Mouse (Mus musculus): ENCODE measurements around the gene 4931406P16Rik. TPM values are rescaled to one million over a fixed set of nuclear protein-coding genes. Genes with fewer than 3 reads are reported as not detected.
"Not testable (repeated sequence)": the region's sequence is repeated elsewhere in the genome, so short reads cannot be mapped to it uniquely, and the experiment has no call there.

Gene 4931406P16Rik
- total RNA-seq, 2 experiments from 2014 or later: 35.5 to 52.8 TPM

DNA sequence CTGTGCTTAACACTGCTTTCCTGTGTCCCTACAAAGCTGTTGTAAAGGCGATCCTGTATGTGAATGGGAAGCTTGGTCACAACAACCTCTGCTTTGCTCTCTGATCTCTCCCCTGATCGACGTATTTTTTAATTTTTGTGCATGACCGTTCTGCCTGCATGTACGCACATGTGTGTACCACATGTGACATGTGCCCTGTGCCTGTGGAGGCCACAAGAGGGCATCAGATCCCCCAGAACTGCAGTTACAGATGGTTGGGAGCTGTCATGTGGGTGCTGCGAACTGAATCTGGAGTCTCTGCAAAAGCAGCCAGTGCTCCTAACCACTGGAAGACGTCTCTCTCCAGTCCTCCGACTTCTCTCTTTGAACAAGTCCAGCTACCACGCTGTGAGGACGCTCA, 91.0 kb downstream of the 4931406P16Rik start:
- ATAC-seq (replicated peaks; ENCODE audit: low FRiP score, poor library complexity, severe bottlenecking): no peak

DNA sequence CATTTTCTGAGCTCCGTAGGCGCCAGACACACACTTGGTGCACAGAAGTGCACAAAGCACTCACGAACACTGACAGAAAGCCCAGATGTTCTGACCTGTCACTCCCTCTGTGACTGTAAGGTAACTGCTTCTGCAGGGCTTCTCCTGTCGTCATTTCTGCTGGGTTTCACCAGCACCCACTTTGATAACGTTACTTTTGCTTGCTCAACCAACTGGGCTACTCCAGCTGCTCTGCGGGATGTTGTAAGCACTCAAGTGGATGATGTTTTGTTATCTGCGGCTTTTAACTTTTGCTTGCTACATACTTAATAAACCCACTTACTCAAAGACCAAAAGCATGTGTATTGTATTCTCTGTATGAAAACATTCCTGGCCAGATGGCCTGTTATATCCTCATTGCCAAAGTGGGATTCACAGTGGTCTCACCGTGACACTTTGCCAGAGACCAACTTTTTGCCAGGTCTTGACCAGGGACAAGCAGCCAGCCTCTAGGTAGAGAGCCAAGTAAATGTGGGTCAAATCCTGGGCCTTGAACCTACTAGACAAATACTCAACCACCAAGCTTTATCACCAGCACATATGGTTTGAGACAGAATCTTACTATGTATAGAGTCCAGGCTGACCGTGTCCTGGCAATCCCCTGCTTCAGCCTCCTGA, 91.6 kb downstream of the 4931406P16Rik start:
- ATAC-seq (replicated peaks; ENCODE audit: low FRiP score, poor library complexity, severe bottlenecking): no peak

DNA sequence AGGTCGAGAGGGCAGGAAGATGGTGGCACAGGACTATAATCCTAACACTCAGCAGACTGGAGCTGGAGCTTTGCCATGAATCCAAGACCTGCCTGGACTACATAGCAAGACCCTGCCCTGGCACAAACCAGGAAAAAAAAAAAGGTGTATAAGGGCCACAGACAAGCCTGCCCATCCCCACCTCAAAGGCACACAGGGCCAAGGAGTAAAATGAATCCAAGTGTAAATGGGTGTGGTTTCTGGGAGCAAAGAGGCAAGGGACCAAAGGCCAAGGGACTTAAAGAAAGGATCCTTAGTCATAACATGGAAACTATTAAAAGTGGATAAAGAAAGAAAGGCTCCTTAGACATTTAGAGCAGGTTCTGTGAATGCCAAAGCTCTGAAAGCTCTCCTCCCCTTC, 94.9 kb downstream of the 4931406P16Rik start:
- ATAC-seq (replicated peaks; ENCODE audit: low FRiP score, poor library complexity, severe bottlenecking): no peak

DNA sequence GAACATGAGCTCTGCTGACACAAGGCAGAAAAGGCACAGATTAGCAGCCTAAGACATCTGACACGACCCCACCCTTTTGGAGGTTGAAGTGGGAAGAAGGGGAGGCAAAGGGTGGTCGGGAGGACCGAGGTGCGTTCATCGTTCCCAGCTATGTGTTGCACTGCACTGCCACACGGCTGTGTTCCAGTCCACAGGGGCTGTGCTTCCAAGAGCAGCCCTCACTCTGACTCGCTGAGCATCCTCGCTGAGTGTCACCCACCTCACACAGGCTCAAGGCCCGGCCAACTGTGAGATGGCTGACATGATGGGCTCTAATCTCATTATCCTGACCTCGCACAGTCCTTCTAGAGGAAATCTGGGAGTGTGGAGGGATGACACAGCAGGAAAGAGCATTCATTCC, 96.9 kb downstream of the 4931406P16Rik start:
- no peak for ATAC-seq (replicated peaks; ENCODE audit: low FRiP score, poor library complexity, severe bottlenecking)

DNA sequence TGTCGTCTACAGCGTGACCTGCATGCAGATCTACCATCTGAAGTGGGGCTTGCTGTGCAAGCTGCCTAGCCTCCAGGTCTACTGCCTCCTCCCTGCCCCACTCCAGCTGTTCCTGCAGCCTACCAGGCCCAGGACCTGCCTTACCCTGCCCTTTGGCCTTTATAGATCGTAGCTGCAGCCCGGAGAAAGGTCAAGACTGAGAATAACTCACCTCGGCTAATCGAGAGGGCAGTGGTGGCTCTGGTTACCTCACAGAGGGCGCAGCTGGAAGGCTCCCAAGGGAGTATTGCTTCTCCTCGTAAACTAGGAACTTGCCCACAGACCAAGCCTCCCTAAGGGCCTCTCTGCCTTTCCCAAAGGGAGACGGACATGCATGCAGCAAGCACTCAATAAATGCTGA, 97.9 kb downstream of the 4931406P16Rik start:
- no peak for ATAC-seq (replicated peaks; ENCODE audit: low FRiP score, poor library complexity, severe bottlenecking)

DNA sequence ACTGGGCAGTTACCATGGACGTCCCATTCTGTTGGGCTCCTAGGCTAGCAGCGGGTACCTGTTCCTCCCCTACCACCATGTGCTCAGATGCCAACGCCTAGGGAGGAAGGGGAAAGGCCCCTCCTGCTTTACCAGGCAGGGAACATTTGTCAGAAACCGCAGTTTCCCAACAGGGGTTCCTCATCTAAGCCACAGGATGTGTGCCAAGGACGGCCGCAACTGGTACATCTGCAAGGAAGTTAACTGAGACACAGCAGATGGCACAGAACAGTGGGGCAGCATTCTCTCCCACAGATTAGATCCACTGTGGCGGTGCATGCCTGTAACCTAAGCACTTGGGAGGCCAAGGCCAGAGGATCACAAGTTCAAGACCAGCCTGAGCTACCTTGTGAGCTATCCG, 98.7 kb downstream of the 4931406P16Rik start:
- no peak for ATAC-seq (replicated peaks; ENCODE audit: low FRiP score, poor library complexity, severe bottlenecking)

DNA sequence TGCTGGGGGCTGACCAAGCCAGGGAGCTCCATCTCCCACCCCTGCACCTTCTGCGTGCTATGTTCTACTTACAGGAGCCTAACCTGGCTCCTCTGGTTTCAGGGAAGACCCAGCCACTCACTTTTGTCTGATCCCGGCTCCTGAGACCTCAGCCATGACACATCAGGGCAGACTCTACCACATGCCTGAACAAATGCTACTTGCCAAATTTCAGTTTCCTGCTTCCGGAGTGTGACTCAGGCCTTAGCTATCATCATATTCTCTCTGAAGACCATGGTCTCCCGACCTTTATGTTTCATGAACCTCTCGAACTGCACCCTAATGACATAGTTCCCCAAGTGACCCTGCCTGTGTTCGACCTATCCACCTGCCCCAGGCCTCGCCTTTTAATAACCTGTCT, 100.1 kb downstream of the 4931406P16Rik start:
- ATAC-seq (replicated peaks; ENCODE audit: low FRiP score, poor library complexity, severe bottlenecking): no peak

DNA sequence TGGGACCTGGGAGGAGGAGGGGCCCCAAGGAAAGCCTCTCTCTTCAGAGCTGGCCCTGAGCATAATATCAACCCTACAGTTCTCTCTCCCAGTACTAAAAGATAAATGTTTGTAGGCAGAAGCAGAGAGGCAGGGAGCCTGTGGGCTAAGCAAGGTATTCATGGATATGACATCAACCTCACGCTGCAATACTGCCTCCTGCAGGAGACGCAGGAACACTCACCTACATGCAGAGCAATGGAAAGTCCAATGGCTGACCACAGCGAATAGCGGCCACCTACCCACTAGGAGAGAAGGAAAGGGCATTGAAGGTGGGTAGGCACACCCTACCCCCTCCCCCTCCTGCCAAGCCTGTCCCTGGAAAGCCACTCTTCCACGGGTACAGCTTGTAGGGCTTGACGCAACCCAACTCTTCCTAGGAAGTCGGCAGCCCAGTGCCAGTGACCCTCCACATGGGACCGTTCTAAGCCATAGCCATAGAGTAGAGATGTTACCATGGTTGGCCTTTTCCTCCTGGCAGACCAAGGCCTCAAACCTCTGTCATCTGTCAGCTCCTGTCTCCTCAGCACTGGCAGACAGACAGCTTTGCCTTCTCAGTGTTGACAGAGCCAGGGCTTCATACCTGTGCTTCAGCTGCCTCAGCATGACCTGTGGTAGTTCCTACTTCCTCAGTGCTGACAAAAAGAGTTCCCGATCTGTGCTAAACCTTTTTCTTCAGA, 105.2 kb downstream of the 4931406P16Rik start:
- no peak for ATAC-seq (replicated peaks; ENCODE audit: low FRiP score, poor library complexity, severe bottlenecking)

DNA sequence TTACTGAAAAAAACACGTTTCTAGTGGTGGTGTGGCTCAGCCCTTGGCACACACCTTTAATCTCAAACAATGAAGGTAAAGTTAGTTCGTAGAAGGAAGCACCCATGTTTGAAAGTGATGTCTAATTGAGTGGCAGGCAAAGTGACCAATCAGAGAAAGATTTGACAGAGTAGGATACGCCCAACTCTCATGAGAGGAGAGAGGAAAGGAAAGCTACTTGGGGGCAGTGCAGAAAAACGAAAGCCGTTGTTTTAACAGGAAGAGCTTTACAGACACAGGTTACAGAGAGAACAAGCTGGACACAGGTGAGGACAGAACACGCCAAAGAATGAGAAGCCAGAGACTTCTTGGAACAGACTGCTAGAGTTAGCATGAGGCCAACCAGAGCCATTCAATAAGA, 107.0 kb downstream of the 4931406P16Rik start:
- no peak for ATAC-seq (replicated peaks; ENCODE audit: low FRiP score, poor library complexity, severe bottlenecking)

DNA sequence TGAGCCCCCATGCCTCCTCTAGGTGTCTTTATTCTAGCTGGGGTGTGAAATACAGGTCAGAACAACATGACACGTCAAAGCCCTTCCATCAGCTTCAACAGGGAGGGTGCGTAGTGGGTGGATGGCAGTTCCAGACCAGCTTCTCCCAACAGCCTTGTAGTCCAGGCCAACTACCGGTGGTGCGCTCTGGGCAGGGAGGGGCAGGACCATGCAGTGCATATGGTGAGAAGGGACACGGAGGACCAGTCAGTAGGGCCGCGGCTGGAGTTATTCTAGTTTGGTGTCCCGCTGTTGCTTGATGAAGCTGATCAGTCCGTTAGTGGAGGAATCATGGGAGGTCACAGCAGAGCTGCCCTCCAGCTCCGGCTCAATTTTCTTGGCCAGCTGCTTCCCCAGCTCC, 111.2 kb downstream of the 4931406P16Rik start:
- ATAC-seq (replicated peaks; ENCODE audit: low FRiP score, poor library complexity, severe bottlenecking): not testable (repeated sequence)

DNA sequence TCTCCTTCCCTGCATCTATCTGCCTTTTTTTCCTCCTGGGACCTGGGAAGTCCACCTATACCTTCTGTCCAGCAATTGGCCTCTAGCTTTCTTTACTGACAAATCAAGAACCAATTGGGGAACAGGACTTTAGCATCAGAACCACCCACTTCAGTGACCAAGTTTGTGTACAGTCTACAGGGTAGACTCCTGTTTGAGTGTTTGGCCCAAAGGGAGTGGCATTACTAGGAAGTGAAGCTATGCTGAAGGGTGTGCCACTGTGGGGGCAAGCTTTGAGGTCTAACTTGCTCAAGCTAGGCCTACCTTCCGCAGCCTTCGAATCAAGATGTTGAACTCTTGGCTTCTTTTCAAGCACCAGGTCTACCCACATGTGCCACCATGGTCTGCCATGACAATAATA, 112.5 kb downstream of the 4931406P16Rik start:
- ATAC-seq (replicated peaks; ENCODE audit: low FRiP score, poor library complexity, severe bottlenecking): no peak

DNA sequence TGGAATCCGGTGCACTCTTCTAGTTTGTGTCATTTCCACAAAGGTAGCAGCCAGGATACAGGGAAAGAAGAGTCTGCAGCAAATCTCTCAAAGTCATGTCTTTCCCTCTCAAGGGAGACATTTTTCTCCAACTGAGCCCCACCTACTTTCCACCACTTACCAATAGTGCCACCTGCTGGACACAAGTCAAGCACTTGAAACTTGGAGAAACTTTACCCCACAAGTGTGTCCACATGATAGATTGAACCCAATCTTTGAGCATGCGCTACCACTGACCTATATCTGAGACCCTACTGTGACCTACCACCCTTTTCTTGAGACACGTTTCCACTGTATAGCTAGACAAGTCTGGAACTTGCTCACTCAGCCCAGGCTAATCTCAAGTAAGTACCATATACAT, 115.0 kb downstream of the 4931406P16Rik start:
- peak; percentile 52; the same call in 1 of the 2 replicates for ATAC-seq (replicated peaks; ENCODE audit: low FRiP score, poor library complexity, severe bottlenecking)

DNA sequence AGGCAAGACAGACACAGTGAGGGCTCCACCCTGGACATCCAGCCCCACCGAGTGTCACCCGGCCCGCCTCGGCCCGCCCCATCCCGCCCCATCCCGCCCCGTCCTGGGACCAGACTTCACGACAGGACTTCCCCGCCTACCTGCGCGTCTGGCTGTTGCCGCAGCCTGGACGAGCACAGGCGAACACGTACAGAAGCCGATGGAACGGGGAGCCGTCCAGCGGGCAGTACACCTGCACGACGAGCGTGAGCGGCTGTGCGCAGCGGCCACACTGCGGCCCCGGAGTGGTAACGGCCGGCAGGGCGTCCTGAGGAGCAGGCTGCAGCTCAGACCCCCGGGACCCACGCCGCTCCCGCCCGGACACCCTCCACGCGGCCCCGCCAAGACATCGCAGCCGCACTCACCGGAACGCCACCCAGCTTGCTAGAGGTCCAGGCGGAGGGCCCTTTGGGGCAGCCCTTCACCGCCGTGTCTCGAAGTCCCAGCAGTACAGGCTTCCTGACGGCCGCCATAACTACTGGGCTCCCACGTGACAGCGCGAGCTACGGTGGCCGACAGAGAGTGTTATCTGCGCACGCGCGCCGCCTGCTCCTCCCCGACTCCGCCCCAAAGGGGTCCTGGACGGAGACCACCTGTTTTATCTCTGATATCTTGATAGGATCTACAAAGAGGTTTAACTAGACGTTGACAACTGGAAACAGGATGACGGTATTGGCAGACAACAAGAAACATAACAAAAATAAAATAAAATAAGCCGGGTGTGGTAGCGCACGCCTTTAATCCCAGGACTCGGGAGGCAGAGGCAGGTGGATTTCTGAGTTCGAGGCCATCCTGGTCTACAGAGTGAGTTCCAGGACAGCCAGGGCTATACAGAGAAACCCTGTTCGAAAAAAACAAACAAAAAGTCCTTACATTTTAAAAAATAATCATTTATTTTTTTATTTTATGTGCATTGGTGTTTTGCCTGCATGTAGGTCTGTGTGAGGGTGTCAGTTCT, 116.9 kb downstream of the 4931406P16Rik start, which contains the start of gene Pdcd2l:
Pdcd2l (minus strand) TSS at position 530 of the 997 bp plus-strand sequence.
- ATAC-seq (replicated peaks; ENCODE audit: low FRiP score, poor library complexity, severe bottlenecking): peak; percentile 91

DNA sequence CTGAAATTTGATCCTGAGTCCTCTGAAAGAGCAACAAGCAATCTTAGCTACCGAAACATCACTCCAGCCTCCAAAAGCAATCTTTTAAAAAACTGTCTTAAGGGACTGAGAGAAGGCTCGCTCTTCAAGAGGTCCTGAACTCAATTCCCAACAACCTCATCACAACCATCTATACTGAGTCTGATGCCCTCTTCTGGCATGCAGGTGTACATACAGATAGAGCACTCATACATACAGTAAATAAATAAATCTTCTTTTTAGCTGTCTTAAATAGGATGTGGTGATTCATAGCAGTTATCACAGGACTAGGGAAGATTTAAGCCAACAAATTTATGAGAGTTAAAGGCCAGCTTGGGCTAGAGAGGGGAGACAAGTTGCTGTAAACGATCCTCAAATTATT, 117.7 kb downstream of the 4931406P16Rik start:
- peak; percentile 40; the same call in 1 of the 2 replicates for ATAC-seq (replicated peaks; ENCODE audit: low FRiP score, poor library complexity, severe bottlenecking)

DNA sequence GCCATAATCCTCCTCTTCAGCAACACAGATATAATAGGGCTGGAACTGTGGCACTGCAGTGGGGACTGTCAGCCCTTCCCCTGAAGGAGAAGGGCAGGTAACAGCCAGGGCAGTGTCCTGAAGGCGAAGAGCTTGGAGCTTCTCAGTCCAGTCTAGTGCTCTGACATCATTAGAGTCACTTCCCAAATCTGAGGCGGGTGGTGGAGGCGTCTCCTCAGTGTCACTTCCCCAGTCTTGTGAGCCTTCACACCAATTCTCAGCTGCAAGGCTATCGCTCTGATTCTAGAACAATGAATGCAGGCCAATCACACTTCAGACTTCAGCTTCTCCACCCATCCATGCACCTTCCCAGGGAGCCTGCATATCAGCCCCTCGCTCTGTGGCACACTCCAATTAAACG, 120.5 kb downstream of the 4931406P16Rik start:
- ATAC-seq (replicated peaks; ENCODE audit: low FRiP score, poor library complexity, severe bottlenecking): no peak

DNA sequence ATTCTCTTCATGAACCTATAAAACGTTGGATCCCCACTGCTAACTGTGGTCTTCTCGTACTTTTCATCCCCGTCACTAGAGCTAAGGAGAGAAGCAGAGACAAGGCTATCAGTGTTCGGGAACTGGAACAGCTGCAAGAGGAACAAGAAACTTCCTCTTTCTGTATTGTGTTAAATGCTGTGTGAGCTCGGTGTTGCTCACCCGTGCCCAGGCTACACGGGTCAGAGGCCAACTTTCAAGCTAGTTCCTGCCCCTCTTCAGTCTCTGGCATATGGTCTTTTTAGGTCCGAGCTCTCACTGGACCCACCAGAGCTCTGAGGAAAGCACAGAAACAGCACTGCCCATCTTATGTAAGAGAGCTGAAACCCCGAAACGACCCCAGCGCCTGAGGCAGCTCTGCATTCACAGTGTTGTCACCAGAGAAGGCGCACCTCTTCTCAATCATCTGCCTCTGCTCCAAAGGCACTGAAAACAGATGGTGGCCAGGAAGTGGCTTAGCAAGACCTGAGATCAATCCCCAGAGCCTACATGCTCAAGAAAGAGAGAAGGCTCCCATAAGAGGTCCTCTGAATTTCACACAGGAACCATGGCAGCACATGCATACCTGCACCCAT, 123.9 kb downstream of the 4931406P16Rik start:
- no peak for ATAC-seq (replicated peaks; ENCODE audit: low FRiP score, poor library complexity, severe bottlenecking)

All from erythroid progenitor cell, adult 5-6 weeks (primary cell).